Mouse (Mus musculus): ENCODE measurements around the gene Sqstm1. TPM values are rescaled to one million over a fixed set of nuclear protein-coding genes. Genes with fewer than 3 reads are reported as not detected.

Gene Sqstm1
- polyA plus RNA-seq, 1 experiment, result 113 TPM

GRCm38 (mm10) chr11:50219833-50220232, 9.2 kb upstream of the Sqstm1 start:
- no peak for DNase-seq (ENCODE audit: low read depth in 1 of 2, low spot score in 2 of 2)
- no peaks in the 10 kb centered on the region for H3K36me3 ChIP-seq (ENCODE audit: control insufficient read depth, insufficient read depth, low read length)
- no peak overlapping the region for H3K27ac ChIP-seq (ENCODE audit: insufficient read depth, low read length)
- H3K4me1 ChIP-seq (ENCODE audit: control insufficient read depth, insufficient read depth, insufficient read length), result no peaks in the 10 kb centered on the region; the same call in 1 of the 2 replicates
- TF ChIP-seq CTCF (IDR thresholded peaks at IDR 0.05; ENCODE audit: extremely low read depth, insufficient read depth, insufficient read length, insufficient replicate concordance) (no peak), POLR2A (IDR thresholded peaks at IDR 0.05; ENCODE audit: low read depth, low read length) (no peak)
- H3K4me3 ChIP-seq (ENCODE audit: extremely low read depth, insufficient read depth, insufficient read length), result no peak overlapping the region
- no peaks in the 10 kb centered on the region for H3K27me3 ChIP-seq (ENCODE audit: control insufficient read depth, insufficient read depth, low read length)
- 65% methylated on average over 2 of the region's 2 CpGs for WGBS

- 90% methylated on average over 4 of the region's 4 CpGs for WGBS
- Histone ChIP-seq H3K27ac (ENCODE audit: insufficient read depth, low read length) (no peak overlapping the region), H3K4me1 (ENCODE audit: control insufficient read depth, insufficient read depth, insufficient read length) (no peaks in the 10 kb centered on the region; the same call in 1 of the 2 replicates), H3K27me3 (ENCODE audit: control insufficient read depth, insufficient read depth, low read length) (no peaks in the 10 kb centered on the region), H3K4me3 (ENCODE audit: extremely low read depth, insufficient read depth, insufficient read length) (no peak overlapping the region), H3K36me3 (ENCODE audit: control insufficient read depth, insufficient read depth, low read length) (no peaks in the 10 kb centered on the region)
- DNase-seq (ENCODE audit: low read depth in 1 of 2, low spot score in 2 of 2), result no peak
- no peak for TF ChIP-seq CTCF (IDR thresholded peaks at IDR 0.05; ENCODE audit: extremely low read depth, insufficient read depth, insufficient read length, insufficient replicate concordance)
- TF ChIP-seq POLR2A (IDR thresholded peaks at IDR 0.05; ENCODE audit: low read depth, low read length), result no peak
Measured at GRCm38 (mm10) chr11:50217811-50218210, 7.2 kb upstream of the Sqstm1 start.

GRCm38 (mm10) chr11:50216724-50217366, 6.2 kb upstream of the Sqstm1 start:
- no peaks in the 10 kb centered on the region for H3K27me3 ChIP-seq (ENCODE audit: control insufficient read depth, insufficient read depth, low read length)
- no peaks in the 10 kb centered on the region for H3K36me3 ChIP-seq (ENCODE audit: control insufficient read depth, insufficient read depth, low read length)
- TF ChIP-seq CTCF (IDR thresholded peaks at IDR 0.05; ENCODE audit: extremely low read depth, insufficient read depth, insufficient read length, insufficient replicate concordance) (no peak), POLR2A (IDR thresholded peaks at IDR 0.05; ENCODE audit: low read depth, low read length) (no peak)
- no peak overlapping the region for H3K27ac ChIP-seq (ENCODE audit: insufficient read depth, low read length)
- no peak overlapping the region for H3K4me3 ChIP-seq (ENCODE audit: extremely low read depth, insufficient read depth, insufficient read length)
- 83% methylated on average over 4 of the region's 4 CpGs for WGBS
- H3K4me1 ChIP-seq (ENCODE audit: control insufficient read depth, insufficient read depth, insufficient read length), result no peaks in the 10 kb centered on the region; the same call in 1 of the 2 replicates
- DNase-seq (ENCODE audit: low read depth in 1 of 2, low spot score in 2 of 2), result no peak

GRCm38 (mm10) chr11:50215633-50216032, 5.0 kb upstream of the Sqstm1 start:
- no peak for TF ChIP-seq CTCF (IDR thresholded peaks at IDR 0.05; ENCODE audit: extremely low read depth, insufficient read depth, insufficient read length, insufficient replicate concordance)
- no peaks in the 10 kb centered on the region for H3K27me3 ChIP-seq (ENCODE audit: control insufficient read depth, insufficient read depth, low read length)
- no peak overlapping the region for H3K4me3 ChIP-seq (ENCODE audit: extremely low read depth, insufficient read depth, insufficient read length)
- DNase-seq (ENCODE audit: low read depth in 1 of 2, low spot score in 2 of 2), result no peak
- H3K4me1 ChIP-seq (ENCODE audit: control insufficient read depth, insufficient read depth, insufficient read length), result peaks cover 5% of the 10 kb centered on the region; the same call in 1 of the 2 replicates
- H3K36me3 ChIP-seq (ENCODE audit: control insufficient read depth, insufficient read depth, low read length), result no peaks in the 10 kb centered on the region
- no peak overlapping the region for H3K27ac ChIP-seq (ENCODE audit: insufficient read depth, low read length)
- WGBS, result 90% methylated on average over 9 of the region's 9 CpGs

- Histone ChIP-seq H3K4me3 (ENCODE audit: extremely low read depth, insufficient read depth, insufficient read length) (no peak overlapping the region), H3K4me1 (ENCODE audit: control insufficient read depth, insufficient read depth, insufficient read length) (peaks cover 5% of the 10 kb centered on the region; the same call in 1 of the 2 replicates), H3K27ac (ENCODE audit: insufficient read depth, low read length) (no peak overlapping the region), H3K36me3 (ENCODE audit: control insufficient read depth, insufficient read depth, low read length) (no peaks in the 10 kb centered on the region), H3K27me3 (ENCODE audit: control insufficient read depth, insufficient read depth, low read length) (no peaks in the 10 kb centered on the region)
- no peak for TF ChIP-seq POLR2A (IDR thresholded peaks at IDR 0.05; ENCODE audit: low read depth, low read length)
- TF ChIP-seq CTCF (IDR thresholded peaks at IDR 0.05; ENCODE audit: extremely low read depth, insufficient read depth, insufficient read length, insufficient replicate concordance), result no peak
- 92% methylated on average over 6 of the region's 6 CpGs for WGBS
- no peak for DNase-seq (ENCODE audit: low read depth in 1 of 2, low spot score in 2 of 2)
Measured at GRCm38 (mm10) chr11:50214631-50215030, 4.0 kb upstream of the Sqstm1 start.

- H3K4me3 ChIP-seq (ENCODE audit: extremely low read depth, insufficient read depth, insufficient read length), result no peak overlapping the region
- H3K4me1 ChIP-seq (ENCODE audit: control insufficient read depth, insufficient read depth, insufficient read length), result peaks cover 5% of the 10 kb centered on the region; the same call in 1 of the 2 replicates
- no peaks in the 10 kb centered on the region for H3K27me3 ChIP-seq (ENCODE audit: control insufficient read depth, insufficient read depth, low read length)
- DNase-seq (ENCODE audit: low read depth in 1 of 2, low spot score in 2 of 2), result peak; percentile 40 to 41
- H3K36me3 ChIP-seq (ENCODE audit: control insufficient read depth, insufficient read depth, low read length), result no peaks in the 10 kb centered on the region
- WGBS, result 71% methylated on average over 11 of the region's 11 CpGs
- H3K27ac ChIP-seq (ENCODE audit: insufficient read depth, low read length), result peak overlapping the region; percentile 33; the same call in 1 of the 2 replicates
- TF ChIP-seq CTCF (IDR thresholded peaks at IDR 0.05; ENCODE audit: extremely low read depth, insufficient read depth, insufficient read length, insufficient replicate concordance) (no peak), POLR2A (IDR thresholded peaks at IDR 0.05; ENCODE audit: low read depth, low read length) (no peak)
Measured at GRCm38 (mm10) chr11:50212848-50213758, 2.5 kb upstream of the Sqstm1 start.

All from spleen, adult 2 months (tissue).